Mouse (Mus musculus): ENCODE measurements at regions not wholly inside any gene's neighbourhood (a gene's known extent, or its start where the extent isn't known, plus 50 kb on each side); places are given as distances from the start of the nearest gene placed in this dataset.

- Histone ChIP-seq H3K27ac (ENCODE audit: low read depth, low read length) (no peak overlapping the region), H3K4me3 (ENCODE audit: low read depth, low read length) (no peak overlapping the region), H3K9me3 (ENCODE audit: control insufficient read depth, low read length) (no peaks in the 10 kb centered on the region), H3K27me3 (ENCODE audit: control insufficient read depth, insufficient read depth, low read length) (no peaks in the 10 kb centered on the region), H3K4me2 (replicated peaks; ENCODE audit: low read depth, low read length) (no peak overlapping the region), H3K4me1 (replicated peaks; ENCODE audit: control insufficient read depth, insufficient read depth, low read length) (no peaks in the 10 kb centered on the region), H3K9ac (ENCODE audit: low read depth, low read length) (no peak overlapping the region), H3K36me3 (ENCODE audit: control insufficient read depth, insufficient read depth, low read length) (no peaks in the 10 kb centered on the region)
- ATAC-seq (ENCODE audit: low FRiP score) (no peak), DNase-seq (ENCODE audit: low spot score) (peak; percentile 8)
- WGBS = 64% methylated on average over 7 of the region's 7 CpGs
Observed at GRCm38 (mm10) chr9:24833766-24834165, 59.7 kb upstream of the Tbx20 start.

- ATAC-seq (ENCODE audit: low FRiP score) (no peak), DNase-seq (ENCODE audit: low spot score) (no peak)
- Histone ChIP-seq H3K4me2 (replicated peaks; ENCODE audit: low read depth, low read length) (no peak overlapping the region), H3K4me3 (ENCODE audit: low read depth, low read length) (no peak overlapping the region), H3K9me3 (ENCODE audit: control insufficient read depth, low read length) (no peaks in the 10 kb centered on the region), H3K4me1 (replicated peaks; ENCODE audit: control insufficient read depth, insufficient read depth, low read length) (no peaks in the 10 kb centered on the region), H3K36me3 (ENCODE audit: control insufficient read depth, insufficient read depth, low read length) (no peaks in the 10 kb centered on the region), H3K27me3 (ENCODE audit: control insufficient read depth, insufficient read depth, low read length) (no peaks in the 10 kb centered on the region), H3K27ac (ENCODE audit: low read depth, low read length) (no peak overlapping the region), H3K9ac (ENCODE audit: low read depth, low read length) (no peak overlapping the region)
- 85% methylated on average over 7 of the region's 7 CpGs for WGBS
Observed at GRCm38 (mm10) chr9:24848210-24848609, 74.1 kb upstream of the Tbx20 start.

GRCm38 (mm10) chr9:24859459-24859858 is 85.4 kb upstream of the Tbx20 start:
- DNase-seq (ENCODE audit: low spot score) = no peak
- H3K9me3 ChIP-seq (ENCODE audit: control insufficient read depth, low read length) = no peaks in the 10 kb centered on the region
- no peak overlapping the region for H3K9ac ChIP-seq (ENCODE audit: low read depth, low read length)
- no peak overlapping the region for H3K4me3 ChIP-seq (ENCODE audit: low read depth, low read length)
- H3K27ac ChIP-seq (ENCODE audit: low read depth, low read length) = no peak overlapping the region
- no peak overlapping the region for H3K4me2 ChIP-seq (replicated peaks; ENCODE audit: low read depth, low read length)
- H3K36me3 ChIP-seq (ENCODE audit: control insufficient read depth, insufficient read depth, low read length) = no peaks in the 10 kb centered on the region
- no peaks in the 10 kb centered on the region for H3K27me3 ChIP-seq (ENCODE audit: control insufficient read depth, insufficient read depth, low read length)
- WGBS = 69% methylated on average over 2 of the region's 2 CpGs
- no peak for ATAC-seq (ENCODE audit: low FRiP score)
- H3K4me1 ChIP-seq (replicated peaks; ENCODE audit: control insufficient read depth, insufficient read depth, low read length) = no peaks in the 10 kb centered on the region

- Histone ChIP-seq H3K9ac (ENCODE audit: low read depth, low read length) (no peak overlapping the region), H3K36me3 (ENCODE audit: control insufficient read depth, insufficient read depth, low read length) (no peaks in the 10 kb centered on the region), H3K4me2 (replicated peaks; ENCODE audit: low read depth, low read length) (no peak overlapping the region), H3K4me1 (replicated peaks; ENCODE audit: control insufficient read depth, insufficient read depth, low read length) (no peaks in the 10 kb centered on the region), H3K9me3 (ENCODE audit: control insufficient read depth, low read length) (no peaks in the 10 kb centered on the region), H3K27me3 (ENCODE audit: control insufficient read depth, insufficient read depth, low read length) (no peaks in the 10 kb centered on the region), H3K27ac (ENCODE audit: low read depth, low read length) (no peak overlapping the region), H3K4me3 (ENCODE audit: low read depth, low read length) (no peak overlapping the region)
- DNase-seq (ENCODE audit: low spot score) = no peak
- 58% methylated on average over 4 of the region's 4 CpGs for WGBS
- ATAC-seq (ENCODE audit: low FRiP score) = no peak
Observed at GRCm38 (mm10) chr9:24866390-24867173, 92.5 kb upstream of the Tbx20 start.

GRCm38 (mm10) chr9:24868746-24869145 is 94.6 kb upstream of the Tbx20 start:
- no peak for DNase-seq (ENCODE audit: low spot score)
- Histone ChIP-seq H3K4me3 (ENCODE audit: low read depth, low read length) (no peak overlapping the region), H3K9ac (ENCODE audit: low read depth, low read length) (no peak overlapping the region), H3K27ac (ENCODE audit: low read depth, low read length) (no peak overlapping the region), H3K9me3 (ENCODE audit: control insufficient read depth, low read length) (no peaks in the 10 kb centered on the region), H3K4me2 (replicated peaks; ENCODE audit: low read depth, low read length) (no peak overlapping the region), H3K36me3 (ENCODE audit: control insufficient read depth, insufficient read depth, low read length) (no peaks in the 10 kb centered on the region), H3K27me3 (ENCODE audit: control insufficient read depth, insufficient read depth, low read length) (no peaks in the 10 kb centered on the region), H3K4me1 (replicated peaks; ENCODE audit: control insufficient read depth, insufficient read depth, low read length) (no peaks in the 10 kb centered on the region)
- 93% methylated on average over 1 of the region's 1 CpGs for WGBS
- ATAC-seq (ENCODE audit: low FRiP score) = no peak

- WGBS = 91% methylated on average over 13 of the region's 13 CpGs
- Histone ChIP-seq H3K4me2 (replicated peaks; ENCODE audit: low read depth, low read length) (no peak overlapping the region), H3K9me3 (ENCODE audit: control insufficient read depth, low read length) (no peaks in the 10 kb centered on the region), H3K27ac (ENCODE audit: low read depth, low read length) (no peak overlapping the region), H3K4me1 (replicated peaks; ENCODE audit: control insufficient read depth, insufficient read depth, low read length) (no peaks in the 10 kb centered on the region), H3K9ac (ENCODE audit: low read depth, low read length) (no peak overlapping the region), H3K36me3 (ENCODE audit: control insufficient read depth, insufficient read depth, low read length) (no peaks in the 10 kb centered on the region), H3K27me3 (ENCODE audit: control insufficient read depth, insufficient read depth, low read length) (peaks cover 7% of the 10 kb centered on the region; the same call in 1 of the 2 replicates), H3K4me3 (ENCODE audit: low read depth, low read length) (no peak overlapping the region)
- no peak for ATAC-seq (ENCODE audit: low FRiP score)
- DNase-seq (ENCODE audit: low spot score) = no peak
Observed at GRCm38 (mm10) chr9:24874434-24875143, 100.5 kb upstream of the Tbx20 start.

GRCm38 (mm10) chr9:24878384-24879174 is 104.5 kb upstream of the Tbx20 start:
- no peak overlapping the region for H3K9ac ChIP-seq (ENCODE audit: low read depth, low read length)
- H3K4me1 ChIP-seq (replicated peaks; ENCODE audit: control insufficient read depth, insufficient read depth, low read length) = no peaks in the 10 kb centered on the region
- WGBS = 22% methylated on average over 8 of the region's 8 CpGs
- no peak overlapping the region for H3K27ac ChIP-seq (ENCODE audit: low read depth, low read length)
- no peak overlapping the region for H3K4me2 ChIP-seq (replicated peaks; ENCODE audit: low read depth, low read length)
- H3K36me3 ChIP-seq (ENCODE audit: control insufficient read depth, insufficient read depth, low read length) = no peaks in the 10 kb centered on the region
- no peaks in the 10 kb centered on the region for H3K9me3 ChIP-seq (ENCODE audit: control insufficient read depth, low read length)
- H3K27me3 ChIP-seq (ENCODE audit: control insufficient read depth, insufficient read depth, low read length) = peaks cover 9% of the 10 kb centered on the region; the same call in 1 of the 2 replicates
- peak; percentile 89 for ATAC-seq (ENCODE audit: low FRiP score)
- H3K4me3 ChIP-seq (ENCODE audit: low read depth, low read length) = no peak overlapping the region
- DNase-seq (ENCODE audit: low spot score) = peak; percentile 50

GRCm38 (mm10) chr9:24879662-24880061 is 105.6 kb upstream of the Tbx20 start:
- no peak overlapping the region for H3K4me3 ChIP-seq (ENCODE audit: low read depth, low read length)
- no peak for DNase-seq (ENCODE audit: low spot score)
- no peaks in the 10 kb centered on the region for H3K4me1 ChIP-seq (replicated peaks; ENCODE audit: control insufficient read depth, insufficient read depth, low read length)
- 90% methylated on average over 1 of the region's 1 CpGs for WGBS
- no peak for ATAC-seq (ENCODE audit: low FRiP score)
- no peak overlapping the region for H3K9ac ChIP-seq (ENCODE audit: low read depth, low read length)
- peaks cover 9% of the 10 kb centered on the region; the same call in 1 of the 2 replicates for H3K27me3 ChIP-seq (ENCODE audit: control insufficient read depth, insufficient read depth, low read length)
- no peaks in the 10 kb centered on the region for H3K36me3 ChIP-seq (ENCODE audit: control insufficient read depth, insufficient read depth, low read length)
- H3K9me3 ChIP-seq (ENCODE audit: control insufficient read depth, low read length) = no peaks in the 10 kb centered on the region
- no peak overlapping the region for H3K27ac ChIP-seq (ENCODE audit: low read depth, low read length)
- no peak overlapping the region for H3K4me2 ChIP-seq (replicated peaks; ENCODE audit: low read depth, low read length)
